ENCODE assay signal across 7 mouse cellular contexts in the genomic region with DNA sequence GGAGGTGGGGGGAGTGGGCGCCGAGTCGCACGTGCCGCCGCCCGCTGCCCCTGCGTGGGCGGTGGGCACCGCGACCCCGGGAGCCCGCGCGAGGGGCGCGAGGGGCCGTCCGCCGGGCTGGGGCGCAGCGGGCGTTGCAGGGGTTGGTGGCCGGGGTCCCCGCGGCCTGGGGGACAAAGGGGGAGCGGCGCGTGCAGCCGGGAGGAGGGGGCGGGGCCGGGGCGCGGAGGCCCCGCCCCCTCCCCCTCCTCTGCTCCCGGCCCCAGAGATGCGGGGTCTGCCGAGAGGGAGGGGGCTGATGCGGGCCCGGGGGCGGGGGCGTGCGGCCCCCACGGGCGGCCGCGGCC. TPM values are rescaled to one million over a fixed set of nuclear protein-coding genes. Genes with fewer than 3 reads are reported as not detected.
A peak's percentile ranks its signal among the peaks of the same experiment; 100 is the strongest.
DNase-seq lines count a peak whose midpoint lies in the region; ATAC-seq lines count a peak whose summit lies in the region.

No protein-coding gene starts in this region.

- H3K9me3 ChIP-seq in lung, embryonic 15.5 days: no peaks in the 10 kb centered on the region
- no peaks in the 10 kb centered on the region for H3K9me3 ChIP-seq in hindbrain, embryonic 14.5 days (ENCODE audit: control insufficient read depth, low read length)

- no peaks in the 10 kb centered on the region for H3K27me3 ChIP-seq in lung, embryonic 15.5 days
- no peaks in the 10 kb centered on the region for H3K27me3 ChIP-seq in hindbrain, embryonic 14.5 days (ENCODE audit: control insufficient read depth, insufficient read depth, low read length)

- H3K4me2 ChIP-seq in lung, embryonic 15.5 days: peak overlapping the region; percentile 73
- H3K4me2 ChIP-seq in hindbrain, embryonic 14.5 days (replicated peaks): peak overlapping the region; percentile 93

- H3K4me3 ChIP-seq in lung, embryonic 15.5 days: peak overlapping the region; percentile 94
- H3K4me3 ChIP-seq in hindbrain, embryonic 14.5 days (replicated peaks; ENCODE audit: low read length): peak overlapping the region; percentile 93

- ATAC-seq in lung, embryonic 15.5 days (ENCODE audit: borderline replicate concordance, extremely low read depth, low FRiP score, low TSS enrichment): 0 out of 2 replicates have a peak, but pooled peaks have one; percentile 1
- ATAC-seq in hindbrain, embryonic 14.5 days (ENCODE audit: low FRiP score): no peak

- H3K9ac ChIP-seq in lung, embryonic 15.5 days: peak overlapping the region; percentile 83
- peak overlapping the region; percentile 98 for H3K9ac ChIP-seq in hindbrain, embryonic 14.5 days

- DNase-seq in lung, postnatal 10 days: no peak
- DNase-seq in embryo, embryonic 9.5 days (ENCODE audit: extremely low spot score): peak; percentile 72
- peak; percentile 40 for DNase-seq in hindbrain, embryonic 14.5 days (ENCODE audit: low spot score)
- peak; percentile 62 for DNase-seq in mesoderm, embryonic 11.5 days (ENCODE audit: low read depth, low spot score)
- no peak for DNase-seq in cerebellum, adult 11 months
- no peak for DNase-seq in urinary bladder, postnatal 36 days (ENCODE audit: low spot score in 2 of 2)

- peak overlapping the region; percentile 99 for H3K27ac ChIP-seq in lung, embryonic 15.5 days
- H3K27ac ChIP-seq in hindbrain, embryonic 14.5 days: peak overlapping the region; percentile 97

- peaks cover 26% of the 10 kb centered on the region for H3K4me1 ChIP-seq in lung, embryonic 15.5 days
- peaks cover 38% of the 10 kb centered on the region for H3K4me1 ChIP-seq in hindbrain, embryonic 14.5 days (replicated peaks; ENCODE audit: control insufficient read depth, insufficient read depth, low read length)

- peaks cover 29% of the 10 kb centered on the region for H3K36me3 ChIP-seq in lung, embryonic 15.5 days
- peaks cover 37% of the 10 kb centered on the region for H3K36me3 ChIP-seq in hindbrain, embryonic 14.5 days (replicated peaks; ENCODE audit: control insufficient read depth, insufficient read depth)

- 0% methylated on average over 20 of the region's 47 CpGs for WGBS in lung, embryonic 15.5 days
- WGBS in hindbrain, embryonic 14.5 days: 0% methylated on average over 13 of the region's 47 CpGs

RNA-seq across cellular contexts. Expression of a gene that starts 0.4 kb away (rescaled TPM):
- polyA plus RNA-seq in lung, embryonic 15.5 days (2015; fragmentation: Nextera tagmentation; extraction: Ambion mirVana): 64.9 and 69.9 TPM in 2 replicates
- polyA plus RNA-seq in hindbrain, embryonic 14.5 days (2014; fragmentation: Nextera tagmentation; extraction: Ambion mirVana): 72.6 and 82.1 TPM in 2 replicates

RNA-seq across cellular contexts. Expression of a gene that starts 0.6 kb away (rescaled TPM):
- polyA plus RNA-seq in lung, embryonic 15.5 days (2015; fragmentation: Nextera tagmentation; extraction: Ambion mirVana): 2.6 and 2.9 TPM in 2 replicates
- polyA plus RNA-seq in hindbrain, embryonic 14.5 days (2014; fragmentation: Nextera tagmentation; extraction: Ambion mirVana): 1.2 and 1.8 TPM in 2 replicates

RNA-seq across cellular contexts. Expression of a gene that starts 15.6 kb away (rescaled TPM):
- 0.94 and 1.5 TPM in 2 replicates for polyA plus RNA-seq in lung, embryonic 15.5 days (2015; fragmentation: Nextera tagmentation; extraction: Ambion mirVana)
- 0.11 and 0.12 TPM in 2 replicates for polyA plus RNA-seq in hindbrain, embryonic 14.5 days (2014; fragmentation: Nextera tagmentation; extraction: Ambion mirVana)

RNA-seq across cellular contexts. Expression of a gene that starts 16.8 kb away (rescaled TPM):
- not detected in 2 replicates for polyA plus RNA-seq in lung, embryonic 15.5 days (2015; fragmentation: Nextera tagmentation; extraction: Ambion mirVana)
- polyA plus RNA-seq in hindbrain, embryonic 14.5 days (2014; fragmentation: Nextera tagmentation; extraction: Ambion mirVana): not detected in 2 replicates

RNA-seq across cellular contexts. Expression of a gene that starts 19.4 kb away (rescaled TPM):
- polyA plus RNA-seq in lung, embryonic 15.5 days (2015; fragmentation: Nextera tagmentation; extraction: Ambion mirVana): 2.6 and 2.7 TPM in 2 replicates
- 3.0 and 3.3 TPM in 2 replicates for polyA plus RNA-seq in hindbrain, embryonic 14.5 days (2014; fragmentation: Nextera tagmentation; extraction: Ambion mirVana)

Comparison
In these comparisons a context has a peak if more than half of its experiments do, and no peak if none do; other contexts are left out.
1. DNase-seq: peak in embryo, embryonic 9.5 days (single experiment), hindbrain, embryonic 14.5 days (single experiment) and mesoderm, embryonic 11.5 days (single experiment); none in lung, postnatal 10 days (single experiment), cerebellum, adult 11 months (single experiment) and urinary bladder, postnatal 36 days (0 of 2).